In genomic region chr2:51982288-51982687, GRCm38 (mm10) we compare ENCODE assay signal across 10 mouse cellular contexts. TPM values are rescaled to one million over a fixed set of nuclear protein-coding genes. Genes with fewer than 3 reads are reported as not detected.
A peak's percentile ranks its signal among the peaks of the same experiment; 100 is the strongest.
DNase-seq lines count a peak whose midpoint lies in the region; ATAC-seq and TF ChIP-seq lines count a peak whose summit lies in the region.
"Had no signal": no experiment of that assay in that cellular context is flagged by ENCODE, and none has a peak within 500 bp of the region (broad histone marks: within the 10 kb centered on the region; RNA-seq: fewer than 3 reads in every experiment).

No protein-coding gene starts in this region.

- no peaks in the 10 kb centered on the region for H3K27me3 ChIP-seq in kidney, postnatal 0 days (ENCODE audit: insufficient read depth, low read length)
- no peaks in the 10 kb centered on the region for H3K27me3 ChIP-seq in liver, embryonic 12.5 days (replicated peaks)
- H3K27me3 ChIP-seq: limb, embryonic 15.5 days had no signal

- H3K4me3 ChIP-seq in kidney, postnatal 0 days (replicated peaks; ENCODE audit: low read depth, low read length) = no peak overlapping the region
- peak overlapping the region; percentile 38 for H3K4me3 ChIP-seq in liver, embryonic 12.5 days
- H3K4me3 ChIP-seq: limb, embryonic 15.5 days had no signal

- H3K36me3 ChIP-seq in kidney, postnatal 0 days (ENCODE audit: insufficient read depth, low read length) = no peaks in the 10 kb centered on the region
- no peaks in the 10 kb centered on the region for H3K36me3 ChIP-seq in liver, embryonic 12.5 days
- H3K36me3 ChIP-seq: limb, embryonic 15.5 days had no signal

- no peaks in the 10 kb centered on the region for H3K9me3 ChIP-seq in kidney, postnatal 0 days (replicated peaks; ENCODE audit: low read length)
- no peaks in the 10 kb centered on the region for H3K9me3 ChIP-seq in liver, embryonic 12.5 days (replicated peaks)
- H3K9me3 ChIP-seq: limb, embryonic 15.5 days had no signal

- 54% methylated on average over 13 of the region's 13 CpGs for WGBS in kidney, postnatal 0 days
- 37% methylated on average over 13 of the region's 13 CpGs for WGBS in liver, embryonic 12.5 days (ENCODE audit: insufficient replicate concordance)

- H3K4me2 ChIP-seq in kidney, postnatal 0 days (ENCODE audit: low read length) = peak overlapping the region; percentile 34
- H3K4me2 ChIP-seq in liver, embryonic 12.5 days = peak overlapping the region; percentile 53

- 0 out of 2 replicates have a peak, but pooled peaks cover 4% of the 10 kb centered on the region for H3K4me1 ChIP-seq in kidney, postnatal 0 days (replicated peaks; ENCODE audit: insufficient read depth, low read length)
- peaks cover 13% of the 10 kb centered on the region for H3K4me1 ChIP-seq in liver, embryonic 12.5 days

- no peak overlapping the region for H3K9ac ChIP-seq in kidney, postnatal 0 days (ENCODE audit: low read depth, low read length)
- H3K9ac ChIP-seq in liver, embryonic 12.5 days = no peak overlapping the region

- peak overlapping the region; percentile 47; the same call in 1 of the 2 replicates for H3K27ac ChIP-seq in kidney, postnatal 0 days
- H3K27ac ChIP-seq in liver, embryonic 12.5 days = no peak overlapping the region

- DNase-seq in embryo, embryonic 10.5 days (ENCODE audit: low spot score) = peak; percentile 5
- no peak for DNase-seq in embryo, embryonic 10 days (ENCODE audit: low spot score)
- peak; percentile 27 for DNase-seq in kidney, postnatal 0 days (ENCODE audit: low spot score)
- no peak for DNase-seq in kidney, adult 11 months
- DNase-seq: thymus, postnatal 4 days had no signal

- no peak for TF ChIP-seq CTCF in kidney, postnatal 0 days (IDR thresholded peaks at IDR 0.05; ENCODE audit: low read depth)

- no peak for ATAC-seq in kidney, postnatal 0 days (replicated peaks; ENCODE audit: low FRiP score, low read depth)
- no peak for ATAC-seq in liver, embryonic 12.5 days
- ATAC-seq in neutrophil, adult 5-6 weeks (ENCODE audit: extremely low read depth, insufficient number of reproducible peaks, low FRiP score, poor library complexity, severe bottlenecking) = peak; percentile 60; the same call in 1 of the 2 replicates
- no peak for ATAC-seq in frontal cortex, adult (ENCODE audit: low TSS enrichment)
- ATAC-seq in cerebellum, adult (ENCODE audit: insufficient number of reproducible peaks, low FRiP score, low TSS enrichment) = no peak

RNA-seq across cellular contexts. Expression of gene Nmi, which starts 9.0 kb away (rescaled TPM):
- polyA plus RNA-seq in kidney, postnatal 0 days (2015; fragmentation: Nextera tagmentation; extraction: Ambion mirVana) = 34.3 and 35.8 TPM in 2 replicates
- polyA plus RNA-seq in liver, embryonic 12.5 days (2016; fragmentation: Nextera tagmentation; extraction: Ambion mirVana) = 9.0 and 10.0 TPM in 2 replicates
- total RNA-seq in neutrophil, adult 5-6 weeks (2017) = 89.3 and 93.8 TPM in 2 replicates

RNA-seq across cellular contexts. Expression of gene Rbm43, which starts 47.3 kb away (rescaled TPM):
- 13.1 and 14.8 TPM in 2 replicates for polyA plus RNA-seq in kidney, postnatal 0 days (2015; fragmentation: Nextera tagmentation; extraction: Ambion mirVana)
- polyA plus RNA-seq in liver, embryonic 12.5 days (2016; fragmentation: Nextera tagmentation; extraction: Ambion mirVana) = 25.3 and 27.3 TPM in 2 replicates
- total RNA-seq in neutrophil, adult 5-6 weeks (2017) = 34.3 and 40.2 TPM in 2 replicates

RNA-seq across cellular contexts. Expression of gene Tnfaip6, which starts 55.5 kb away (rescaled TPM):
- polyA plus RNA-seq in kidney, postnatal 0 days (2015; fragmentation: Nextera tagmentation; extraction: Ambion mirVana) = 9.0 and 9.5 TPM in 2 replicates
- 0.45 and 0.68 TPM in 2 replicates for polyA plus RNA-seq in liver, embryonic 12.5 days (2016; fragmentation: Nextera tagmentation; extraction: Ambion mirVana)
- total RNA-seq in neutrophil, adult 5-6 weeks (2017) = 1.2 and 1.5 TPM in 2 replicates

Comparison
In these comparisons a context has a peak if more than half of its experiments do, and no peak if none do; other contexts are left out.
1. DNase-seq: peak in embryo, embryonic 10.5 days (single experiment) and kidney, postnatal 0 days (single experiment); none in embryo, embryonic 10 days (single experiment) and kidney, adult 11 months (single experiment).